Mouse (Mus musculus): ENCODE results near the gene Casr. TPM values are rescaled to one million over a fixed set of nuclear protein-coding genes. Genes with fewer than 3 reads are reported as not detected.
A peak's percentile ranks its signal among the peaks of the same experiment; 100 is the strongest.

Gene Casr
- polyA plus RNA-seq, 1 experiment: 0.39 TPM

- Histone ChIP-seq H3K36me3 (ENCODE audit: control insufficient read depth, insufficient read depth, low read length, poor library complexity, severe bottlenecking) (no peaks in the 10 kb centered on the region), H3K27ac (ENCODE audit: insufficient read depth, low read length) (no peak overlapping the region), H3K4me1 (ENCODE audit: control insufficient read depth, insufficient read depth, low read length) (no peaks in the 10 kb centered on the region), H3K4me3 (ENCODE audit: low read depth, low read length) (no peak overlapping the region), H3K9me3 (replicated peaks; ENCODE audit: control insufficient read depth, insufficient read depth, low read length, poor library complexity, severe bottlenecking) (no peaks in the 10 kb centered on the region), H3K9ac (ENCODE audit: low read depth, poor library complexity, severe bottlenecking) (no peak overlapping the region), H3K27me3 (ENCODE audit: control insufficient read depth, insufficient read depth, low read length, poor library complexity, severe bottlenecking) (no peaks in the 10 kb centered on the region)
- no peak for TF ChIP-seq POLR2A (IDR thresholded peaks at IDR 0.05; ENCODE audit: insufficient read depth, low read length)
- TF ChIP-seq CTCF (IDR thresholded peaks at IDR 0.05; ENCODE audit: low read depth, low read length): no peak
- no peak for TF ChIP-seq EP300 (IDR thresholded peaks at IDR 0.05; ENCODE audit: insufficient read depth, low read depth, low read length)
Observed at GRCm38 (mm10) chr16:36587971-36588370, 26.0 kb upstream of the Casr start.

- no peak overlapping the region for H3K9ac ChIP-seq (ENCODE audit: low read depth, poor library complexity, severe bottlenecking)
- no peak overlapping the region for H3K4me3 ChIP-seq (ENCODE audit: low read depth, low read length)
- H3K27ac ChIP-seq (ENCODE audit: insufficient read depth, low read length): no peak overlapping the region
- no peak for TF ChIP-seq EP300 (IDR thresholded peaks at IDR 0.05; ENCODE audit: insufficient read depth, low read depth, low read length)
- no peak for TF ChIP-seq CTCF (IDR thresholded peaks at IDR 0.05; ENCODE audit: low read depth, low read length)
- TF ChIP-seq POLR2A (IDR thresholded peaks at IDR 0.05; ENCODE audit: insufficient read depth, low read length): no peak
- no peaks in the 10 kb centered on the region for H3K36me3 ChIP-seq (ENCODE audit: control insufficient read depth, insufficient read depth, low read length, poor library complexity, severe bottlenecking)
- no peaks in the 10 kb centered on the region for H3K9me3 ChIP-seq (replicated peaks; ENCODE audit: control insufficient read depth, insufficient read depth, low read length, poor library complexity, severe bottlenecking)
- no peaks in the 10 kb centered on the region for H3K4me1 ChIP-seq (ENCODE audit: control insufficient read depth, insufficient read depth, low read length)
- H3K27me3 ChIP-seq (ENCODE audit: control insufficient read depth, insufficient read depth, low read length, poor library complexity, severe bottlenecking): no peaks in the 10 kb centered on the region
Observed at GRCm38 (mm10) chr16:36582073-36582472, 20.1 kb upstream of the Casr start.

GRCm38 (mm10) chr16:36571942-36572341, 10.0 kb upstream of the Casr start:
- Histone ChIP-seq H3K27me3 (ENCODE audit: control insufficient read depth, insufficient read depth, low read length, poor library complexity, severe bottlenecking) (no peaks in the 10 kb centered on the region; the same call in 1 of the 2 replicates), H3K9ac (ENCODE audit: low read depth, poor library complexity, severe bottlenecking) (no peak overlapping the region), H3K36me3 (ENCODE audit: control insufficient read depth, insufficient read depth, low read length, poor library complexity, severe bottlenecking) (no peaks in the 10 kb centered on the region), H3K4me3 (ENCODE audit: low read depth, low read length) (no peak overlapping the region), H3K4me1 (ENCODE audit: control insufficient read depth, insufficient read depth, low read length) (no peaks in the 10 kb centered on the region), H3K27ac (ENCODE audit: insufficient read depth, low read length) (no peak overlapping the region), H3K9me3 (replicated peaks; ENCODE audit: control insufficient read depth, insufficient read depth, low read length, poor library complexity, severe bottlenecking) (no peaks in the 10 kb centered on the region)
- no peak for TF ChIP-seq CTCF (IDR thresholded peaks at IDR 0.05; ENCODE audit: low read depth, low read length)
- no peak for TF ChIP-seq EP300 (IDR thresholded peaks at IDR 0.05; ENCODE audit: insufficient read depth, low read depth, low read length)
- no peak for TF ChIP-seq POLR2A (IDR thresholded peaks at IDR 0.05; ENCODE audit: insufficient read depth, low read length)

- TF ChIP-seq EP300 (IDR thresholded peaks at IDR 0.05; ENCODE audit: insufficient read depth, low read depth, low read length) (no peak), CTCF (IDR thresholded peaks at IDR 0.05; ENCODE audit: low read depth, low read length) (no peak), POLR2A (IDR thresholded peaks at IDR 0.05; ENCODE audit: insufficient read depth, low read length) (no peak)
- no peaks in the 10 kb centered on the region for H3K9me3 ChIP-seq (replicated peaks; ENCODE audit: control insufficient read depth, insufficient read depth, low read length, poor library complexity, severe bottlenecking)
- H3K36me3 ChIP-seq (ENCODE audit: control insufficient read depth, insufficient read depth, low read length, poor library complexity, severe bottlenecking): no peaks in the 10 kb centered on the region
- H3K4me3 ChIP-seq (ENCODE audit: low read depth, low read length): no peak overlapping the region
- H3K4me1 ChIP-seq (ENCODE audit: control insufficient read depth, insufficient read depth, low read length): no peaks in the 10 kb centered on the region
- no peak overlapping the region for H3K9ac ChIP-seq (ENCODE audit: low read depth, poor library complexity, severe bottlenecking)
- H3K27ac ChIP-seq (ENCODE audit: insufficient read depth, low read length): no peak overlapping the region
- H3K27me3 ChIP-seq (ENCODE audit: control insufficient read depth, insufficient read depth, low read length, poor library complexity, severe bottlenecking): no peaks in the 10 kb centered on the region
Observed at GRCm38 (mm10) chr16:36559573-36559972, 2.4 kb downstream of the Casr start.

GRCm38 (mm10) chr16:36555672-36556165, 6.2 kb downstream of the Casr start:
- Histone ChIP-seq H3K27ac (ENCODE audit: insufficient read depth, low read length) (no peak overlapping the region), H3K9ac (ENCODE audit: low read depth, poor library complexity, severe bottlenecking) (no peak overlapping the region), H3K27me3 (ENCODE audit: control insufficient read depth, insufficient read depth, low read length, poor library complexity, severe bottlenecking) (no peaks in the 10 kb centered on the region), H3K4me1 (ENCODE audit: control insufficient read depth, insufficient read depth, low read length) (no peaks in the 10 kb centered on the region), H3K9me3 (replicated peaks; ENCODE audit: control insufficient read depth, insufficient read depth, low read length, poor library complexity, severe bottlenecking) (0 out of 2 replicates have a peak, but pooled peaks cover 4% of the 10 kb centered on the region), H3K36me3 (ENCODE audit: control insufficient read depth, insufficient read depth, low read length, poor library complexity, severe bottlenecking) (no peaks in the 10 kb centered on the region), H3K4me3 (ENCODE audit: low read depth, low read length) (no peak overlapping the region)
- TF ChIP-seq POLR2A (IDR thresholded peaks at IDR 0.05; ENCODE audit: insufficient read depth, low read length) (no peak), CTCF (IDR thresholded peaks at IDR 0.05; ENCODE audit: low read depth, low read length) (no peak), EP300 (IDR thresholded peaks at IDR 0.05; ENCODE audit: insufficient read depth, low read depth, low read length) (no peak)

GRCm38 (mm10) chr16:36553624-36554023, 8.3 kb downstream of the Casr start:
- Histone ChIP-seq H3K27me3 (ENCODE audit: control insufficient read depth, insufficient read depth, low read length, poor library complexity, severe bottlenecking) (no peaks in the 10 kb centered on the region), H3K4me3 (ENCODE audit: low read depth, low read length) (no peak overlapping the region), H3K27ac (ENCODE audit: insufficient read depth, low read length) (no peak overlapping the region), H3K4me1 (ENCODE audit: control insufficient read depth, insufficient read depth, low read length) (no peaks in the 10 kb centered on the region), H3K9ac (ENCODE audit: low read depth, poor library complexity, severe bottlenecking) (no peak overlapping the region), H3K36me3 (ENCODE audit: control insufficient read depth, insufficient read depth, low read length, poor library complexity, severe bottlenecking) (no peaks in the 10 kb centered on the region), H3K9me3 (replicated peaks; ENCODE audit: control insufficient read depth, insufficient read depth, low read length, poor library complexity, severe bottlenecking) (0 out of 2 replicates have a peak, but pooled peaks cover 4% of the 10 kb centered on the region)
- TF ChIP-seq CTCF (IDR thresholded peaks at IDR 0.05; ENCODE audit: low read depth, low read length) (peak; percentile 39), POLR2A (IDR thresholded peaks at IDR 0.05; ENCODE audit: insufficient read depth, low read length) (no peak)
